Mouse (Mus musculus): ENCODE data around the gene Lrrc14b. TPM values are rescaled to one million over a fixed set of nuclear protein-coding genes. Genes with fewer than 3 reads are reported as not detected.
A peak's percentile ranks its signal among the peaks of the same experiment; 100 is the strongest.

Gene Lrrc14b
- total and polyA plus RNA-seq, 2 experiments from 2014 or later, result not detected

GRCm38 (mm10) chr13:74349566-74350434 lies 14.0 kb downstream of the Lrrc14b start, which contains the start of the genes Sdha and Ccdc127:
Gene Sdha (minus strand): TSS chr13:74350280.
Gene Ccdc127 (plus strand): TSS chr13:74350309.
- Histone ChIP-seq H3K9me3 (ENCODE audit: low read length) (no peaks in the 10 kb centered on the region), H3K4me1 (ENCODE audit: insufficient read depth, low read length) (peaks cover 10% of the 10 kb centered on the region), H3K4me2 (ENCODE audit: low read depth, low read length, poor library complexity, severe bottlenecking) (peak within 1 kb of the TSS; percentile 67), H3K4me3 (ENCODE audit: low read depth, low read length) (peak within 1 kb of the TSS; percentile 83), H3K27ac (ENCODE audit: low read depth, low read length) (peak within 1 kb of the TSS; percentile 78), H3K27me3 (ENCODE audit: insufficient read depth, low read length) (no peaks in the 10 kb centered on the region), H3K9ac (replicated peaks; ENCODE audit: low read length, poor library complexity, severe bottlenecking) (peak within 1 kb of the TSS; percentile 76), H3K36me3 (ENCODE audit: insufficient read depth, low read length) (peaks cover 4% of the 10 kb centered on the region)
- DNase-seq (ENCODE audit: low spot score) (peak; percentile 97), ATAC-seq (ENCODE audit: low FRiP score) (peak; percentile 98)
- TF ChIP-seq CTCF (IDR thresholded peaks at IDR 0.05), result peak; percentile 52
- 2% methylated on average over 57 of the region's 57 CpGs for WGBS

- Histone ChIP-seq H3K9me3 (ENCODE audit: low read length) (no peaks in the 10 kb centered on the region), H3K27ac (ENCODE audit: low read depth, low read length) (no peak overlapping the region), H3K4me3 (ENCODE audit: low read depth, low read length) (no peak overlapping the region), H3K9ac (replicated peaks; ENCODE audit: low read length, poor library complexity, severe bottlenecking) (no peak overlapping the region), H3K27me3 (ENCODE audit: insufficient read depth, low read length) (no peaks in the 10 kb centered on the region), H3K4me1 (ENCODE audit: insufficient read depth, low read length) (no peaks in the 10 kb centered on the region), H3K36me3 (ENCODE audit: insufficient read depth, low read length) (peaks cover 49% of the 10 kb centered on the region), H3K4me2 (ENCODE audit: low read depth, low read length, poor library complexity, severe bottlenecking) (no peak overlapping the region)
- TF ChIP-seq CTCF (IDR thresholded peaks at IDR 0.05), result peak; percentile 84
- DNase-seq (ENCODE audit: low spot score) (peak; percentile 66), ATAC-seq (ENCODE audit: low FRiP score) (peak; percentile 60; the same call in 1 of the 2 replicates)
- WGBS, result 48% methylated on average over 3 of the region's 3 CpGs
Measured at GRCm38 (mm10) chr13:74341036-74341435, 22.8 kb downstream of the Lrrc14b start.

DNA sequence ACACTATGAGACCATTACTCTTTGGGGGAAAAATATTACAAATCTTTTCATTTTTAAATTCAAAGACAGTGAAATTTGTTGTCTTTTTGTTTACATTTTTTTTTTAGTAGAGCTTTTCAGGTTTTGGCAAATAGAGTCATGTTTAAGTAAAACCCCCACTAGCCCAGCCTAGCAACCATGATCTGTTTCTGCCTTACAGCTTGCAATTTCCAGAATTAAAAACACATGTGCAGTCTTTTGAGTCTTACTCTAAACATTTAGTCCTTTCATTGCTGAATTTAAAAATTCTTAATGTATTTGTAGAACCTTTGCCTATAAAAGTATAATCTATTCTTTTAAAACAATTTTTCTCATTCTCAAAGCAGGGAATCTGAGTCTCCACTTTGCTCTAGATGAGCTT lies 34.5 kb downstream of the Lrrc14b start:
- no peak for ATAC-seq (ENCODE audit: low FRiP score)

DNA sequence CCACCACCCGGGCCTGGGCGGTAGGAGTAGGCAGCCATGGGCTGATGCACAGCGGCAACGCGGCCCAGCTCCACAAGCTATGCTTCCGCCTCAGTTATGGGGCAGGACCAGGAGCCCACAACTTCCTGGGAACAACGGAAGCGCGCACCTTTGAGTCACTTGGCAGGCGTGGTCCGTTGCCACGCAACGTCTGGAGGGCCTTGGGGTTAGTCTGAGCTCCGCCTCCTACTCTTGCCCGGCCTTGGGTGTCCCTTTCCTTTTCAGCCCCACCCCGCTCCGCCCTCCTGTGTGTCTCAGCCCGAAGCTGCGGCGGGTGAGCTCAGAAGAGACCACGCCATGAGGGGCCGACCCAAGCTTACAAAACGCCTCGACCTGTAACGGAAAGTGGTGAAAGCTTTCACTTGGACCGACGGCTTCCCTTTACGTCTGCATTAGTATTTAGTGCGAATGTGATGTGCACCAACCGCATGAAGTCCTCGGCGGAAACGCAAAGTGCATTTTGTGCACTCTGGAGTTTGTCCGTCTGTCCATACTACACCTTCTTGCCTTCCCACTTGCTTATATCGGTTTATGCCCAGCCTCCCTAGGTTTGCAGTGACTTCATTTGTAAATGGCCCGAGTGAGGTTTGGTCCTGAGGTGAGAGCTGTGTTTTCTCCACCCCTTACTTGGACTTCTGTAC lies 46.5 kb downstream of the Lrrc14b start, which contains the start of gene Pdcd6:
Gene Pdcd6 (minus strand): TSS at position 411 of the 680 bp plus-strand sequence.
- peak within 1 kb of the TSS; percentile 93 for H3K9ac ChIP-seq (replicated peaks; ENCODE audit: low read length, poor library complexity, severe bottlenecking)
- peaks cover 14% of the 10 kb centered on the region for H3K36me3 ChIP-seq (ENCODE audit: insufficient read depth, low read length)
- no peaks in the 10 kb centered on the region for H3K9me3 ChIP-seq (ENCODE audit: low read length)
- TF ChIP-seq CTCF (IDR thresholded peaks at IDR 0.05), result no peak
- peak within 1 kb of the TSS; percentile 94 for H3K4me3 ChIP-seq (ENCODE audit: low read depth, low read length)
- H3K4me1 ChIP-seq (ENCODE audit: insufficient read depth, low read length), result peaks cover 4% of the 10 kb centered on the region; the same call in 1 of the 2 replicates
- H3K27ac ChIP-seq (ENCODE audit: low read depth, low read length), result peak within 1 kb of the TSS; percentile 63
- under 1% methylated on average over 36 of the region's 36 CpGs for WGBS
- DNase-seq (ENCODE audit: low spot score) (peak; percentile 96), ATAC-seq (ENCODE audit: low FRiP score) (peak; percentile 97)
- H3K4me2 ChIP-seq (ENCODE audit: low read depth, low read length, poor library complexity, severe bottlenecking), result peak within 1 kb of the TSS; percentile 82
- no peaks in the 10 kb centered on the region for H3K27me3 ChIP-seq (ENCODE audit: insufficient read depth, low read length)

More for the DNA sequence above, 34.5 kb downstream of the Lrrc14b start:
- no peak overlapping the region for H3K4me2 ChIP-seq (ENCODE audit: low read depth, low read length, poor library complexity, severe bottlenecking)
- H3K9ac ChIP-seq (replicated peaks; ENCODE audit: low read length, poor library complexity, severe bottlenecking), result no peak overlapping the region
- no peak overlapping the region for H3K4me3 ChIP-seq (ENCODE audit: low read depth, low read length)
- no peaks in the 10 kb centered on the region for H3K4me1 ChIP-seq (ENCODE audit: insufficient read depth, low read length)
- no peaks in the 10 kb centered on the region for H3K9me3 ChIP-seq (ENCODE audit: low read length)
- no peaks in the 10 kb centered on the region for H3K27me3 ChIP-seq (ENCODE audit: insufficient read depth, low read length)
- no peak for DNase-seq (ENCODE audit: low spot score)
- no peak overlapping the region for H3K27ac ChIP-seq (ENCODE audit: low read depth, low read length)
- TF ChIP-seq CTCF (IDR thresholded peaks at IDR 0.05), result no peak
- H3K36me3 ChIP-seq (ENCODE audit: insufficient read depth, low read length), result peaks cover 62% of the 10 kb centered on the region

- 3% methylated on average over 15 of the region's 15 CpGs for WGBS
- H3K9me3 ChIP-seq (ENCODE audit: low read length), result no peaks in the 10 kb centered on the region
- H3K4me1 ChIP-seq (ENCODE audit: insufficient read depth, low read length), result peaks cover 4% of the 10 kb centered on the region; the same call in 1 of the 2 replicates
- H3K36me3 ChIP-seq (ENCODE audit: insufficient read depth, low read length), result peaks cover 9% of the 10 kb centered on the region
- H3K4me2 ChIP-seq (ENCODE audit: low read depth, low read length, poor library complexity, severe bottlenecking), result peak overlapping the region; percentile 82
- TF ChIP-seq CTCF (IDR thresholded peaks at IDR 0.05), result no peak
- H3K4me3 ChIP-seq (ENCODE audit: low read depth, low read length), result peak overlapping the region; percentile 94
- peak overlapping the region; percentile 63 for H3K27ac ChIP-seq (ENCODE audit: low read depth, low read length)
- peak overlapping the region; percentile 93 for H3K9ac ChIP-seq (replicated peaks; ENCODE audit: low read length, poor library complexity, severe bottlenecking)
- ATAC-seq (ENCODE audit: low FRiP score) (peak; percentile 75; the same call in 1 of the 2 replicates), DNase-seq (ENCODE audit: low spot score) (no peak)
- no peaks in the 10 kb centered on the region for H3K27me3 ChIP-seq (ENCODE audit: insufficient read depth, low read length)
Measured at GRCm38 (mm10) chr13:74316789-74317169, 47.0 kb downstream of the Lrrc14b start.
